In the genomic region with DNA sequence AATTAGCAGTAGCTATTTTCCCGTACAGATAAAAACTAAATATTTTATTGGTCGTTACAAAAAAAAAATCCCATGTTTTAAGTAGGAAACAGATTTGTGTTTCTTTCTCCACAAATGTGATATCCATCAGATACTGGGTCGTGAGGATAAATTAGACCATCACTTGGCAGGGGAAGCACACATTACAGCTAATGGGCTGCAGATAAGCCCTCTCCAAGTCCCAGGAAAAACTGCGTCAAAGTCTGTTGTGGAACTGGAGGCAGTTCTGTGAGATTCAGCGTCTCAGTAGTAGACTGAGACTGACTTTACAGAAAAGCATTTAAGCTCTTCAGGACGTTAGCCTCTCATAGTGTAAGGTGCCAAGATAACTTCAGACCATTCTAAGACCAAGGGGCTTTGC, we compare ENCODE assay signal across 22 mouse cellular contexts.
DNase-seq lines count a peak whose midpoint lies in the region; ATAC-seq lines count a peak whose summit lies in the region.
"Had no signal": no experiment of that assay in that cellular context is flagged by ENCODE, and none has a peak within 500 bp of the region (broad histone marks: within the 10 kb centered on the region; RNA-seq: fewer than 3 reads in every experiment).

No protein-coding gene starts in this region.

- H3K4me2 ChIP-seq in heart, embryonic 12.5 days: no peak overlapping the region
- H3K4me2 ChIP-seq: embryonic facial prominence, embryonic 12.5 days; midbrain, embryonic 13.5 days had no signal

- peak; percentile 93 for DNase-seq in heart, adult 11 months
- peak; percentile 9 for DNase-seq in lung, postnatal 10 days
- no peak for DNase-seq in lung, postnatal 4 days
- DNase-seq in urinary bladder, postnatal 25 days (ENCODE audit: low spot score): peak; percentile 3
- DNase-seq in urinary bladder, postnatal 4 days (ENCODE audit: low spot score in 2 of 2): no peak
- DNase-seq in heart, postnatal 4 days: peak; percentile 14
- no peak for DNase-seq in retina, postnatal 1 day
- DNase-seq: B cell, adult 2 months; cerebellum, adult 9-10 months; kidney, adult 11 months; kidney, postnatal 4 days; liver, postnatal 0 days; right cerebral cortex, postnatal 4 days had no signal

- H3K4me3 ChIP-seq in heart, embryonic 12.5 days: no peak overlapping the region
- H3K4me3 ChIP-seq: embryonic facial prominence, embryonic 12.5 days; erythroblast, embryonic 14.5 days; hindbrain, embryonic 10.5 days; limb, embryonic 10.5 days; midbrain, embryonic 13.5 days; myocyte had no signal

- H3K9ac ChIP-seq in heart, embryonic 12.5 days: no peak overlapping the region
- H3K9ac ChIP-seq: embryonic facial prominence, embryonic 12.5 days; liver, postnatal 0 days; midbrain, embryonic 13.5 days had no signal

- no peaks in the 10 kb centered on the region for H3K36me3 ChIP-seq in heart, embryonic 12.5 days
- H3K36me3 ChIP-seq: embryonic facial prominence, embryonic 12.5 days; hindbrain, embryonic 10.5 days; limb, embryonic 10.5 days; midbrain, embryonic 13.5 days had no signal

- no peaks in the 10 kb centered on the region for H3K27me3 ChIP-seq in heart, embryonic 12.5 days (replicated peaks)
- H3K27me3 ChIP-seq: embryonic facial prominence, embryonic 12.5 days; midbrain, embryonic 13.5 days had no signal

- 34% methylated on average over 6 of the region's 6 CpGs for WGBS in heart, embryonic 12.5 days

- no peak for ATAC-seq in heart, embryonic 12.5 days (ENCODE audit: insufficient number of reproducible peaks, low FRiP score)
- ATAC-seq: forebrain, embryonic 14.5 days; liver, postnatal 0 days; midbrain, embryonic 13.5 days had no signal

- no peaks in the 10 kb centered on the region for H3K4me1 ChIP-seq in heart, embryonic 12.5 days (replicated peaks)
- H3K4me1 ChIP-seq: embryonic facial prominence, embryonic 12.5 days; hindbrain, embryonic 10.5 days; limb, embryonic 10.5 days; midbrain, embryonic 13.5 days had no signal

- H3K27ac ChIP-seq in heart, embryonic 12.5 days (ENCODE audit: poor library complexity, severe bottlenecking): no peak overlapping the region
- H3K27ac ChIP-seq: embryonic facial prominence, embryonic 12.5 days; hindbrain, embryonic 10.5 days; limb, embryonic 10.5 days; midbrain, embryonic 13.5 days; stomach, postnatal 0 days had no signal

- peaks cover 3% of the 10 kb centered on the region; the same call in 1 of the 2 replicates for H3K9me3 ChIP-seq in heart, embryonic 12.5 days (replicated peaks)
- H3K9me3 ChIP-seq: embryonic facial prominence, embryonic 12.5 days; limb, embryonic 10.5 days; midbrain, embryonic 13.5 days had no signal

Comparison
In these comparisons a context has a peak if more than half of its experiments do, and no peak if none do; other contexts are left out.
1. DNase-seq: peak in heart, adult 11 months (single experiment), lung, postnatal 10 days (single experiment), urinary bladder, postnatal 25 days (single experiment) and heart, postnatal 4 days (single experiment); none in lung, postnatal 4 days (0 of 2), urinary bladder, postnatal 4 days (0 of 2) and retina, postnatal 1 day (single experiment).